Mouse (Mus musculus) megakaryocyte progenitor cell, adult 5-6 weeks (primary cell): Measurements from ENCODE around the gene Klf1. TPM values are rescaled to one million over a fixed set of nuclear protein-coding genes. Genes with fewer than 3 reads are reported as not detected.
"Not testable (repeated sequence)": the region's sequence is repeated elsewhere in the genome, so short reads cannot be mapped to it uniquely, and the experiment has no call there.

ENCODE experiments used
- ATAC-seq: replicated peaks from 2 replicates; pipeline ENCODE4 v1.8.0; 2016; ENCODE audit warnings: mild to moderate bottlenecking, moderate TSS enrichment, inconsistent platforms; ENCODE audit not compliant: poor library complexity
- total RNA-seq, 2 experiments: library from RNA; stranded (forward) in 1 of 2; stranded (reverse) in 1 of 2; fragments of 157-497, 149-512 nt in 1 of 2; fragments of 200-1000 nt in 1 of 2; gene quantifications; 2 replicates each; pipeline versions ENCODE4 v1.2.3 to v1.2.4; 2015 to 2017

Gene Klf1
- total RNA-seq, 2 experiments from 2014 or later = 14.0 to 22.4 TPM

GRCm38 (mm10) chr8:84907037-84907436 is 5.3 kb downstream of the Klf1 start:
- ATAC-seq = no peak

GRCm38 (mm10) chr8:84907493-84907892 is 5.8 kb downstream of the Klf1 start:
- ATAC-seq = no peak

GRCm38 (mm10) chr8:84907979-84908378 is 6.3 kb downstream of the Klf1 start:
- not testable (repeated sequence) for ATAC-seq

- peak; percentile 85 for ATAC-seq
These were observed 6.9 kb downstream of the Klf1 start, which contains the start of gene Dnase2a for GRCm38 (mm10) chr8:84908421-84909161. Gene Dnase2a, plus strand, starts transcription at chr8:84908560.

GRCm38 (mm10) chr8:84909162-84909767 is 7.5 kb downstream of the Klf1 start:
- ATAC-seq = no peak

GRCm38 (mm10) chr8:84909949-84910348 is 8.2 kb downstream of the Klf1 start:
- ATAC-seq = peak; percentile 16

- ATAC-seq = no peak
These were observed 8.8 kb downstream of the Klf1 start for GRCm38 (mm10) chr8:84910551-84910950.

GRCm38 (mm10) chr8:84911854-84912253 is 10.1 kb downstream of the Klf1 start:
- ATAC-seq = no peak

- no peak for ATAC-seq
These were observed 10.7 kb downstream of the Klf1 start for GRCm38 (mm10) chr8:84912391-84912790.

GRCm38 (mm10) chr8:84912895-84913501 is 11.3 kb downstream of the Klf1 start:
- ATAC-seq = peak; percentile 47

GRCm38 (mm10) chr8:84913502-84913900 is 11.8 kb downstream of the Klf1 start:
- ATAC-seq = no peak

- ATAC-seq = peak; percentile 54
These were observed 12.2 kb downstream of the Klf1 start for GRCm38 (mm10) chr8:84913960-84914359.

- no peak for ATAC-seq
These were observed 13.5 kb downstream of the Klf1 start for GRCm38 (mm10) chr8:84915269-84915668.

GRCm38 (mm10) chr8:84917781-84918180 is 16.1 kb downstream of the Klf1 start:
- no peak for ATAC-seq

GRCm38 (mm10) chr8:84918646-84919045 is 16.9 kb downstream of the Klf1 start:
- no peak for ATAC-seq

- ATAC-seq = no peak
These were observed 19.9 kb downstream of the Klf1 start for GRCm38 (mm10) chr8:84921596-84921995.

GRCm38 (mm10) chr8:84925557-84925956 is 23.8 kb downstream of the Klf1 start:
- 0 out of 2 replicates have a peak, but pooled peaks have one; percentile 13 for ATAC-seq

- ATAC-seq = no peak
These were observed 25.8 kb downstream of the Klf1 start for GRCm38 (mm10) chr8:84927513-84927912.

- peak; percentile 93 for ATAC-seq
These were observed 27.0 kb downstream of the Klf1 start for GRCm38 (mm10) chr8:84928456-84929306.

- ATAC-seq = no peak
These were observed 28.9 kb downstream of the Klf1 start for GRCm38 (mm10) chr8:84930582-84930981.
